Mouse (Mus musculus) heart, postnatal 0 days (tissue): Measurements from ENCODE around the gene Mbnl2. TPM values are rescaled to one million over a fixed set of nuclear protein-coding genes. Genes with fewer than 3 reads are reported as not detected.

Source experiments
- ATAC-seq: fragments of 200-750 bp; cut with Nextera tagmentation; 2 replicates; pipeline ENCODE4 v1.8.0; 2017; ENCODE audit warnings: low read depth, moderate number of reproducible peaks, moderate library complexity; ENCODE audit not compliant: insufficient read depth
- DNase-seq: peaks from one replicate; pipeline ENCODE4 v3.0.0-alpha.2; 2016; ENCODE audit warnings: low spot score
- H3K27ac ChIP-seq: fragments of 300-500 bp; sonication (generic); 2 replicates; pipeline ENCODE4 v1.5.1; 2014; ENCODE audit warnings: low read depth, mild to moderate bottlenecking
- H3K27me3 ChIP-seq: fragments of 300-500 bp; sonication (generic); 2 replicates; pipeline ENCODE4 v1.6.1; 2014; ENCODE audit warnings: low read length, mixed read lengths; ENCODE audit not compliant: control insufficient read depth, insufficient read depth
- H3K36me3 ChIP-seq: fragments of 300-500 bp; sonication (generic); replicated peaks from 2 replicates; pipeline ENCODE4 v1.6.1; 2014; ENCODE audit warnings: low read length, mixed read lengths; ENCODE audit not compliant: control insufficient read depth, insufficient read depth
- H3K4me1 ChIP-seq: fragments of 300-500 bp; sonication (generic); 2 replicates; pipeline ENCODE4 v1.6.1; 2014; ENCODE audit warnings: antibody characterized with exemption; ENCODE audit not compliant: control insufficient read depth, insufficient read depth
- H3K4me2 ChIP-seq: fragments of 300-500 bp; sonication (generic); 2 replicates; pipeline ENCODE4 v1.6.1; 2014; ENCODE audit warnings: low read depth, mild to moderate bottlenecking, low read length, moderate library complexity
- H3K4me3 ChIP-seq: fragments of 300-500 bp; sonication (generic); 2 replicates; pipeline ENCODE4 v1.5.1; 2014; ENCODE audit warnings: low read depth, low read length
- H3K9ac ChIP-seq: fragments of 300-500 bp; sonication (generic); replicated peaks from 2 replicates; pipeline ENCODE4 v1.6.1; 2014; ENCODE audit warnings: low read depth, low read length, mixed read lengths
- H3K9me3 ChIP-seq: fragments of 300-500 bp; sonication (generic); replicated peaks from 2 replicates; pipeline ENCODE4 v1.6.1; 2016; ENCODE audit warnings: low read length; ENCODE audit not compliant: control insufficient read depth
- CTCF ChIP-seq: IDR thresholded peaks from 2 replicates; pipeline ENCODE4 v1.5.1; 2016; ENCODE audit warnings: antibody characterized with exemption, control low read depth, low read depth
- EP300 ChIP-seq: IDR thresholded peaks from 2 replicates; pipeline ENCODE4 v1.6.1; 2016; ENCODE audit warnings: antibody characterized with exemption, low read depth
- WGBS: fragments of 180-500 bp; shearing (Covaris S2); extraction: QIAGEN DNeasy Blood & Tissue Kit; methylation state at CpG from one replicate; pipeline ENCODE4 v1.1.7; 2014; 5-methylcytosine and 5-hydroxymethylcytosine counted together
- polyA plus RNA-seq: library from polyadenylated mRNA; unstranded; fragments of >200 nt; fragmentation: Nextera tagmentation; extraction: Ambion mirVana; gene quantifications from 2 replicates; pipeline ENCODE4 v1.2.1, GENCODE M21; 2015
- total RNA-seq: library from RNA; depleted of rRNA; stranded (reverse); fragments of >200 nt; gene quantifications from 2 replicates; pipeline ENCODE4 v1.2.3, GENCODE M21; 2014; ENCODE audit warnings: low replicate concordance

The Mbnl2 gene
- total and polyA plus RNA-seq, 2 experiments from 2014 or later: 137 to 288 TPM

DNA sequence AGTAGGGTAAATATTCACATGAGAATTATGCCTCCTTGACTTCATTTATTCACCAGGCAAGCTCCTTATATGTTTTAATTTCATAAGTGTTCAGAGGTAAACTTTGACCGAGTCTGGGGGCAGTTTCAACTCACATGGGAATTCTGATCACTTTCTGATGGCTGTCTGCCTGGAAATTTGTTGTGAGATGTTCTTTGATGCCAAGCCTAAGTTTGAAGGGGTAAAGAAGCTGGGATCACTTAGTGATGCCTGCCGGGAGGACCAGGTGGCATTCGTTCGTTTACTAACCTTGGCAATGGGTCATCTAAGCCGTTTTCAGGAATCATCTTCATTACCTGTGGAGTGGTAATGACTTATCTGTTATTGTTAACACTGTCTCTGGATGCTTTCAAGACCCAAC lies 23.0 kb downstream of the Mbnl2 start:
- Histone ChIP-seq H3K4me3 (no peak overlapping the region), H3K9me3 (no peaks in the 10 kb centered on the region), H3K4me2 (peak overlapping the region; percentile 35), H3K4me1 (peaks cover 84% of the 10 kb centered on the region), H3K27me3 (no peaks in the 10 kb centered on the region), H3K9ac (no peak overlapping the region), H3K27ac (peak overlapping the region; percentile 93), H3K36me3 (0 out of 2 replicates have a peak, but pooled peaks cover 6% of the 10 kb centered on the region)
- WGBS: 41% methylated on average over 5 of the region's 5 CpGs
- TF ChIP-seq EP300 (no peak), CTCF (no peak)
- DNase-seq: no peak
- no peak for ATAC-seq

DNA sequence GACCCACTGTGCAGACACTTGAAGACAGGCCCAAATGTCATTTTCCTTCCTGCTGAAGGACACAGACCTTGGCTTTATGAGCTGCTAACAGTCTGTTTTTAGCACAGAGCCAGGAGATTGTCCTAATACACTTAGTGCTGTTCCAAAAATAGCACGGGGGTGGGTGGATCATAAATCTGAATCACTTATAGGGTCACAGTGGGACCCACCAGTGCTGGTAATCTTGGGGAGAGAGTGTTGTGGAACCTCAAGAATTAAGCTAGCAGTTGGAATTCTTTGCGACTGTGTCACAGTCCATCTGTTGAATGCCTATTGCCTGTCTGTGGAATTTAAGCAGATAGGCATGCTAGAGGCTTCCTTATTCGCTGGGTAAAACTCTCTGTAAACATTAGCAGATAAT lies 24.2 kb downstream of the Mbnl2 start:
- no peak overlapping the region for H3K9ac ChIP-seq
- ATAC-seq (peak; percentile 79), DNase-seq (peak; percentile 92)
- 12% methylated on average over 3 of the region's 3 CpGs for whole genome bisulfite sequencing
- H3K27ac ChIP-seq: peak overlapping the region; percentile 93
- no peaks in the 10 kb centered on the region for H3K9me3 ChIP-seq
- H3K27me3 ChIP-seq: no peaks in the 10 kb centered on the region
- H3K4me2 ChIP-seq: peak overlapping the region; percentile 43
- 0 out of 2 replicates have a peak, but pooled peaks cover 6% of the 10 kb centered on the region for H3K36me3 ChIP-seq
- TF ChIP-seq EP300 (peak; percentile 76), CTCF (no peak)
- H3K4me3 ChIP-seq: no peak overlapping the region
- H3K4me1 ChIP-seq: peaks cover 83% of the 10 kb centered on the region

DNA sequence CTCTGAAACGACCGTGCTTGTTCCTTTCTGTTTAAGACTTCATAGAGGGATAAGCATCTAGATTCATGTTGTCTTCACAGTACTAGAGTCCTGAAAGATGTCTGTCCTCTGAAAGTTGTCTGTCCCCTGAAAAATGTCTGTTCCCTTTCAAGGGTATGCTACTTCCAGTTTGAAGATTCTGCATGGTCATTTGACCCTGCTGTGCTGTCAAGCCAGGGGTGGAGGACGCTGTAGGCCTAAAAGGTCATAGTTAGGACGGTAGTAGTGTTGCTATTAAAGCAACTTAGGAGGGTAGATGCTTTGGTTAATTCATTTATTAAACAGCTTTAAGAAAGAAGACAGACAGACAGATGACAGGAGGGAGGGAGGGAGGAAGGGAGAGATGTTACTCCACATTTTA lies 24.7 kb downstream of the Mbnl2 start:
- WGBS: 18% methylated on average over 4 of the region's 4 CpGs
- TF ChIP-seq EP300 (no peak), CTCF (no peak)
- DNase-seq: no peak
- Histone ChIP-seq H3K4me2 (peak overlapping the region; percentile 43), H3K4me3 (no peak overlapping the region), H3K4me1 (peaks cover 79% of the 10 kb centered on the region), H3K36me3 (0 out of 2 replicates have a peak, but pooled peaks cover 4% of the 10 kb centered on the region), H3K27me3 (no peaks in the 10 kb centered on the region), H3K9me3 (no peaks in the 10 kb centered on the region), H3K9ac (no peak overlapping the region; the same call in 1 of the 2 replicates), H3K27ac (peak overlapping the region; percentile 93)
- ATAC-seq: no peak

DNA sequence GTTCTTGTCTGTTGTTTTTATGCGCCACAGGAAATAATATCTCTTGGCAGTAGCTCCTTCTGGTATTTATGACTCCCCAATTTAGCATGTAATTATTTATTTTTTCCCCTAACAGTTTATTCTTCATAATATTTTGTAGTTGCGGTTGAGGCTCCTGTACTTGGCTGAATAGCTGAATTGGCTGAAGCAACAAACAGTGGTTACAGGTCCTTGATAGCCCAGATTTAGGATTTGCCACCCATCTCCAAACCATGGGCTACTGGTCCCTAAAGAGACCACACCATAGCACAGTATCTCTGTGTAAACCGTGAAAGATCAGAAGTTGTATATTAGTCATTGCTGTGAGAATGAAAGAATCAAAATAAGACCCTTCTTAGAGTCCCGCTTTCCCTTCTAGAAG lies 25.3 kb downstream of the Mbnl2 start:
- peak overlapping the region; percentile 93 for H3K27ac ChIP-seq
- WGBS: 65% methylated on average over 4 of the region's 4 CpGs
- no peaks in the 10 kb centered on the region for H3K27me3 ChIP-seq
- no peak overlapping the region for H3K4me3 ChIP-seq
- peak overlapping the region; percentile 5; the same call in 1 of the 2 replicates for H3K4me2 ChIP-seq
- H3K36me3 ChIP-seq: no peaks in the 10 kb centered on the region
- H3K4me1 ChIP-seq: peaks cover 73% of the 10 kb centered on the region
- no peaks in the 10 kb centered on the region for H3K9me3 ChIP-seq
- ATAC-seq (no peak), DNase-seq (no peak)
- TF ChIP-seq EP300: no peak
- no peak for TF ChIP-seq CTCF
- no peak overlapping the region for H3K9ac ChIP-seq

DNA sequence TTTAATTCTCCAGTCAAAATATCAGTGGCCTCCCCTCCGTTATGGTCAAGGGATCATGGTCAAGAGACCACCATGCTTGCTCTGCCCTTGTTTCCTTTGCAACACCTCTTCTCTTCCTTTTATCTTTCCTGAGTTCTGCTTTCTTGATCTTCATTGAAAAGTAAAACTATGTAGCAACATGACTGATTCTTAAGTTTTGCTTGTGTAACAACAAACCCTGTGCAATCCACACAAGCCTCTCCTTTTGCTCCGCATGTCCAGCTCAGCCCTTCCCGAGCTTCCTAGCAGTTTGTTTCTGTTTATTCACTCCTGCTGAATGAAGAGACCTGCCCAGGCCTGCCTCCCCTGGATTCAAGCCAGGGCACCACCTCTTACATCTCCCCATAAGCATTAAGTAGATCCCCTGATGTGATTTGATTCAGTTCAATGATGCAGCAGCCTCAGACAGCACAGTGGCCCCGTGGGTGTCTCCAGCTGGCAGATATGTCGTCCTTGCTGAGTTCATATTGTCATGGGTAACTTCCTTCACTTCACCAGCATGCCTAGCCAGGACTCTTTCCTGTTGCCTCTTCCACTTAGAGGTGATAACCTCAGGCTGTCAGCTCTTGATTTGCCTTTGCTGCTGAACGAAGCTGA lies 27.6 kb downstream of the Mbnl2 start:
- Histone ChIP-seq H3K36me3 (no peaks in the 10 kb centered on the region), H3K27ac (peak overlapping the region; percentile 84), H3K9me3 (no peaks in the 10 kb centered on the region), H3K4me1 (peaks cover 63% of the 10 kb centered on the region), H3K4me2 (peak overlapping the region; percentile 51), H3K4me3 (no peak overlapping the region), H3K9ac (peak overlapping the region; percentile 35), H3K27me3 (no peaks in the 10 kb centered on the region)
- WGBS: 17% methylated on average over 6 of the region's 6 CpGs
- no peak for ATAC-seq
- no peak for DNase-seq
- no peak for TF ChIP-seq EP300
- TF ChIP-seq CTCF: no peak

DNA sequence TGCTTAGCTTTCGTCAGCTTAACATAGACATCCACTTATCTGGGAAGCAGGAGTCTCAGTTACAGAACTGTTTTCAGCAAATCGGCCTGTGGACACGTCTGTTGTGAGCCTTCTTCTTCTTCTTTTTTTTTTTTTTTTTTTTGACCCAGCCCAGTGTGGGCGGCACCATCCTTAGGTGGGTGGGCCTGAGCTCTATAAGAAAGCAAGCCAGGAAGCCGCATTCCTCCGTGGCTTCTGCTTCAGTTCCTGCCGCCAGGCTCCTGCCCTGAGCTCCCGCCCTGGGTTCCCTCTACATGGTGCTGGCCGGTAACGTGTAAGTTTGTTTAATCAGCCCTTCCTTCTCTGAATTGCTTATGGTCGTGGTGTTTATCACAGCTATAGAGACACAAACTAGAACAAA lies 30.8 kb downstream of the Mbnl2 start:
- H3K27me3 ChIP-seq: no peaks in the 10 kb centered on the region
- no peak overlapping the region for H3K4me3 ChIP-seq
- no peaks in the 10 kb centered on the region for H3K36me3 ChIP-seq
- peaks cover 66% of the 10 kb centered on the region for H3K4me1 ChIP-seq
- TF ChIP-seq EP300 (no peak), CTCF (no peak)
- no peak overlapping the region for H3K9ac ChIP-seq
- WGBS: 59% methylated on average over 11 of the region's 11 CpGs
- no peak overlapping the region for H3K4me2 ChIP-seq
- no peaks in the 10 kb centered on the region for H3K9me3 ChIP-seq
- no peak for DNase-seq
- H3K27ac ChIP-seq: no peak overlapping the region
- no peak for ATAC-seq
